7 mouse cellular contexts compared by ENCODE assay signal in genomic region chr16:4876033-4876680, GRCm38 (mm10). TPM values are rescaled to one million over a fixed set of nuclear protein-coding genes. Genes with fewer than 3 reads are reported as not detected.
DNase-seq lines count a peak whose midpoint lies in the region; ATAC-seq and TF ChIP-seq lines count a peak whose summit lies in the region.

No protein-coding gene starts in this region.

- peaks cover 16% of the 10 kb centered on the region for H3K36me3 ChIP-seq in midbrain, embryonic 14.5 days (ENCODE audit: control insufficient read depth, insufficient read depth, low read length)
- H3K36me3 ChIP-seq in midbrain, embryonic 15.5 days (replicated peaks) = peaks cover 3% of the 10 kb centered on the region; the same call in 1 of the 2 replicates
- H3K36me3 ChIP-seq in kidney, adult 2 months (ENCODE audit: control insufficient read depth, insufficient read depth, low read length) = no peaks in the 10 kb centered on the region
- H3K36me3 ChIP-seq in limb, embryonic 15.5 days = peaks cover 36% of the 10 kb centered on the region
- H3K36me3 ChIP-seq in thymus, adult 2 months (ENCODE audit: control insufficient read depth, insufficient read depth, low read length) = no peaks in the 10 kb centered on the region

- no peak for TF ChIP-seq POLR2A in cerebellum, adult 2 months (IDR thresholded peaks at IDR 0.05; ENCODE audit: borderline replicate concordance, insufficient read depth, low read length)
- TF ChIP-seq POLR2A in kidney, adult 2 months (IDR thresholded peaks at IDR 0.05; ENCODE audit: low read depth, low read length) = no peak
- no peak for TF ChIP-seq POLR2A in thymus, adult 2 months (IDR thresholded peaks at IDR 0.05; ENCODE audit: control insufficient read depth, extremely low read depth, insufficient read depth, low read length, poor library complexity)

- no peak overlapping the region for H3K4me2 ChIP-seq in midbrain, embryonic 14.5 days (ENCODE audit: low read length)
- H3K4me2 ChIP-seq in midbrain, embryonic 15.5 days = no peak overlapping the region
- H3K4me2 ChIP-seq in limb, embryonic 15.5 days = no peak overlapping the region

- H3K4me1 ChIP-seq in midbrain, embryonic 14.5 days (ENCODE audit: control insufficient read depth, insufficient read depth, low read length) = peaks cover 16% of the 10 kb centered on the region
- H3K4me1 ChIP-seq in midbrain, embryonic 15.5 days = peaks cover 31% of the 10 kb centered on the region
- peaks cover 19% of the 10 kb centered on the region for H3K4me1 ChIP-seq in cerebellum, adult 2 months (ENCODE audit: control insufficient read depth, insufficient read depth, low read length)
- H3K4me1 ChIP-seq in kidney, adult 2 months (ENCODE audit: control insufficient read depth, insufficient read depth, low read length) = peaks cover 10% of the 10 kb centered on the region
- H3K4me1 ChIP-seq in limb, embryonic 15.5 days = peaks cover 32% of the 10 kb centered on the region
- peaks cover 30% of the 10 kb centered on the region for H3K4me1 ChIP-seq in thymus, adult 2 months (replicated peaks; ENCODE audit: control insufficient read depth, insufficient read depth, low read length)

- H3K27ac ChIP-seq in midbrain, embryonic 14.5 days (replicated peaks; ENCODE audit: low read depth, low read length) = no peak overlapping the region; the same call in 1 of the 2 replicates
- H3K27ac ChIP-seq in midbrain, embryonic 15.5 days = no peak overlapping the region
- H3K27ac ChIP-seq in cerebellum, adult 2 months (ENCODE audit: insufficient read depth, low read length) = no peak overlapping the region
- H3K27ac ChIP-seq in kidney, adult 2 months (ENCODE audit: insufficient read depth, low read depth, low read length) = no peak overlapping the region
- peak overlapping the region; percentile 43; the same call in 1 of the 2 replicates for H3K27ac ChIP-seq in limb, embryonic 15.5 days
- no peak overlapping the region for H3K27ac ChIP-seq in thymus, adult 2 months (ENCODE audit: control insufficient read depth, insufficient read depth, low read length)

- H3K9me3 ChIP-seq in midbrain, embryonic 14.5 days (ENCODE audit: control insufficient read depth, low read length) = no peaks in the 10 kb centered on the region
- H3K9me3 ChIP-seq in midbrain, embryonic 15.5 days = no peaks in the 10 kb centered on the region
- H3K9me3 ChIP-seq in limb, embryonic 15.5 days = no peaks in the 10 kb centered on the region

- 76% methylated on average over 8 of the region's 8 CpGs for WGBS in midbrain, embryonic 14.5 days
- 75% methylated on average over 8 of the region's 8 CpGs for WGBS in midbrain, embryonic 15.5 days
- WGBS in cerebellum, adult 2 months = 49% methylated on average over 8 of the region's 8 CpGs
- WGBS in kidney, adult 2 months = 51% methylated on average over 8 of the region's 8 CpGs
- WGBS in limb, embryonic 15.5 days = 69% methylated on average over 8 of the region's 8 CpGs
- WGBS in thymus, adult 2 months = 75% methylated on average over 8 of the region's 8 CpGs

- DNase-seq in midbrain, embryonic 14.5 days = peak; percentile 68
- DNase-seq in cerebellum, adult 2 months = peak; percentile 57 to 58
- peak; percentile 90 for DNase-seq in kidney, adult 2 months
- peak; percentile 76 for DNase-seq in ovary, postnatal 14 days (ENCODE audit: low spot score)
- no peak for DNase-seq in thymus, adult 2 months

- ATAC-seq in midbrain, embryonic 14.5 days (ENCODE audit: low FRiP score, low TSS enrichment) = no peak
- ATAC-seq in midbrain, embryonic 15.5 days (replicated peaks) = no peak
- ATAC-seq in limb, embryonic 15.5 days (ENCODE audit: insufficient number of reproducible peaks, low FRiP score, low TSS enrichment, low read depth) = no peak

- H3K4me3 ChIP-seq in midbrain, embryonic 14.5 days (replicated peaks; ENCODE audit: low read depth, low read length) = no peak overlapping the region
- H3K4me3 ChIP-seq in midbrain, embryonic 15.5 days = no peak overlapping the region
- H3K4me3 ChIP-seq in cerebellum, adult 2 months (replicated peaks; ENCODE audit: insufficient read depth, low read depth, low read length) = no peak overlapping the region
- H3K4me3 ChIP-seq in kidney, adult 2 months (ENCODE audit: insufficient read depth, low read depth, low read length) = no peak overlapping the region
- H3K4me3 ChIP-seq in limb, embryonic 15.5 days = no peak overlapping the region
- H3K4me3 ChIP-seq in thymus, adult 2 months (ENCODE audit: control insufficient read depth, insufficient read depth, low read length) = no peak overlapping the region

- H3K9ac ChIP-seq in midbrain, embryonic 14.5 days (replicated peaks; ENCODE audit: low read length) = no peak overlapping the region
- H3K9ac ChIP-seq in midbrain, embryonic 15.5 days = no peak overlapping the region
- no peak overlapping the region for H3K9ac ChIP-seq in limb, embryonic 15.5 days

- TF ChIP-seq CTCF in cerebellum, adult 2 months (IDR thresholded peaks at IDR 0.05; ENCODE audit: borderline replicate concordance, insufficient read depth, low read depth, low read length) = no peak
- TF ChIP-seq CTCF in kidney, adult 2 months (conservative IDR thresholded peaks at IDR 0.05; ENCODE audit: insufficient read depth, insufficient read length, low read depth, low read length) = no peak
- TF ChIP-seq CTCF in thymus, adult 2 months (IDR thresholded peaks at IDR 0.05; ENCODE audit: borderline replicate concordance, control insufficient read depth, extremely low read depth, insufficient read depth, low read length, poor library complexity) = no peak

- no peaks in the 10 kb centered on the region for H3K27me3 ChIP-seq in midbrain, embryonic 14.5 days (ENCODE audit: control insufficient read depth, insufficient read depth, low read length)
- H3K27me3 ChIP-seq in midbrain, embryonic 15.5 days (replicated peaks) = no peaks in the 10 kb centered on the region
- H3K27me3 ChIP-seq in cerebellum, adult 2 months (ENCODE audit: control insufficient read depth, insufficient read depth, low read length) = no peaks in the 10 kb centered on the region
- no peaks in the 10 kb centered on the region for H3K27me3 ChIP-seq in kidney, adult 2 months (replicated peaks; ENCODE audit: control insufficient read depth, insufficient read depth, low read length)
- H3K27me3 ChIP-seq in limb, embryonic 15.5 days = no peaks in the 10 kb centered on the region
- H3K27me3 ChIP-seq in thymus, adult 2 months (ENCODE audit: control insufficient read depth, insufficient read depth, low read length) = no peaks in the 10 kb centered on the region

RNA-seq across cellular contexts. Expression of gene Ubald1, which starts 4.0 kb away (rescaled TPM):
- 49.4 and 53.2 TPM in 2 replicates for polyA plus RNA-seq in midbrain, embryonic 14.5 days (2014; fragmentation: Nextera tagmentation; extraction: Ambion mirVana)
- 58.2 and 58.7 TPM in 2 replicates for polyA plus RNA-seq in midbrain, embryonic 15.5 days (2015; fragmentation: Nextera tagmentation; extraction: Ambion mirVana)
- polyA plus RNA-seq in cerebellum, adult 2 months (2012; rRNA removed) = 57.9 and 63.5 TPM in 2 replicates
- 38.4 and 39.2 TPM in 2 replicates for polyA plus RNA-seq in kidney, adult 2 months (2012; rRNA removed)
- 43.4 and 49.3 TPM in 2 replicates for polyA plus RNA-seq in limb, embryonic 15.5 days (2015; fragmentation: Nextera tagmentation; extraction: Ambion mirVana)
- 92.4 and 107 TPM in 2 replicates for polyA plus RNA-seq in thymus, adult 2 months (2012; rRNA removed)

RNA-seq across cellular contexts. Expression of gene Mgrn1, which starts 9.9 kb away (rescaled TPM):
- 117 and 123 TPM in 2 replicates for polyA plus RNA-seq in midbrain, embryonic 14.5 days (2014; fragmentation: Nextera tagmentation; extraction: Ambion mirVana)
- 124 and 131 TPM in 2 replicates for polyA plus RNA-seq in midbrain, embryonic 15.5 days (2015; fragmentation: Nextera tagmentation; extraction: Ambion mirVana)
- 243 and 248 TPM in 2 replicates for polyA plus RNA-seq in cerebellum, adult 2 months (2012; rRNA removed)
- 197 and 218 TPM in 2 replicates for polyA plus RNA-seq in kidney, adult 2 months (2012; rRNA removed)
- 85.9 and 89.9 TPM in 2 replicates for polyA plus RNA-seq in limb, embryonic 15.5 days (2015; fragmentation: Nextera tagmentation; extraction: Ambion mirVana)
- 89.2 and 98.3 TPM in 2 replicates for polyA plus RNA-seq in thymus, adult 2 months (2012; rRNA removed)

RNA-seq across cellular contexts. Expression of gene 4930562C15Rik, which starts 40.9 kb away (rescaled TPM):
- 0.42 and 0.61 TPM in 2 replicates for polyA plus RNA-seq in midbrain, embryonic 14.5 days (2014; fragmentation: Nextera tagmentation; extraction: Ambion mirVana)
- 0.19 and 0.52 TPM in 2 replicates for polyA plus RNA-seq in midbrain, embryonic 15.5 days (2015; fragmentation: Nextera tagmentation; extraction: Ambion mirVana)
- 0.08 TPM in 1 of 2 replicates, not detected in the other for polyA plus RNA-seq in cerebellum, adult 2 months (2012; rRNA removed)
- polyA plus RNA-seq in kidney, adult 2 months (2012; rRNA removed) = 0.03 TPM in 1 of 2 replicates, not detected in the other
- polyA plus RNA-seq in limb, embryonic 15.5 days (2015; fragmentation: Nextera tagmentation; extraction: Ambion mirVana) = 0.24 and 0.88 TPM in 2 replicates
- 0.13 TPM in 1 of 2 replicates, not detected in the other for polyA plus RNA-seq in thymus, adult 2 months (2012; rRNA removed)
